Mouse (Mus musculus) heart, embryonic 10.5 days (tissue): ENCODE measurements around the gene Olfr288. TPM values are rescaled to one million over a fixed set of nuclear protein-coding genes. Genes with fewer than 3 reads are reported as not detected.

Experiments
- DNase-seq: peaks from one replicate; pipeline ENCODE4 v3.0.0-alpha.2; 2017; ENCODE audit warnings: low spot score
- H3K27ac ChIP-seq: fragments of 300-500 bp; sonication (generic); 2 replicates; pipeline ENCODE4 v1.5.1; 2016; ENCODE audit warnings: mild to moderate bottlenecking
- H3K27me3 ChIP-seq: fragments of 300-500 bp; sonication (generic); 2 replicates; pipeline ENCODE4 v1.6.1; 2016; ENCODE audit warnings: mild to moderate bottlenecking; ENCODE audit not compliant: poor library complexity, insufficient read depth, severe bottlenecking
- H3K36me3 ChIP-seq: fragments of 300-500 bp; sonication (generic); 2 replicates; pipeline ENCODE4 v1.6.1; 2016; ENCODE audit warnings: mild to moderate bottlenecking, moderate library complexity
- H3K4me1 ChIP-seq: fragments of 300-500 bp; sonication (generic); 2 replicates; pipeline ENCODE4 v1.6.1; 2016; ENCODE audit warnings: mild to moderate bottlenecking
- H3K4me3 ChIP-seq: fragments of 300-500 bp; sonication (generic); 2 replicates; pipeline ENCODE4 v1.5.1; 2016; ENCODE audit warnings: mild to moderate bottlenecking, moderate library complexity
- H3K9me3 ChIP-seq: fragments of 300-500 bp; sonication (generic); 2 replicates; pipeline ENCODE4 v1.6.1; 2016; ENCODE audit warnings: mild to moderate bottlenecking, moderate library complexity
- WGBS: fragments of 180-500 bp; shearing (Covaris S2); methylation state at CpG from one replicate; pipeline ENCODE4 v1.1.7; 2016; 5-methylcytosine and 5-hydroxymethylcytosine counted together
- polyA plus RNA-seq: library from polyadenylated mRNA; unstranded; fragments of >200 nt; fragmentation: Nextera tagmentation; extraction: Ambion mirVana; gene quantifications from 2 replicates; pipeline ENCODE4 v1.2.1, GENCODE M21; 2016

Olfr288 gene
- polyA plus RNA-seq, 1 experiment from 2014 or later, result not detected

GRCm38 (mm10) chr15:98180567-98181131 is 14.7 kb downstream of the Olfr288 start:
- H3K4me1 ChIP-seq, result peaks cover 15% of the 10 kb centered on the region
- DNase-seq, result no peak
- H3K4me3 ChIP-seq, result peak overlapping the region; percentile 58
- H3K27me3 ChIP-seq, result no peaks in the 10 kb centered on the region
- no peaks in the 10 kb centered on the region for H3K36me3 ChIP-seq
- H3K9me3 ChIP-seq, result no peaks in the 10 kb centered on the region
- H3K27ac ChIP-seq, result peak overlapping the region; percentile 87
- WGBS, result 7% methylated on average over 26 of the region's 26 CpGs

- Histone ChIP-seq H3K36me3 (no peaks in the 10 kb centered on the region), H3K27me3 (peaks cover 13% of the 10 kb centered on the region)
Observed at GRCm38 (mm10) chr15:98177320-98177719, 18.0 kb downstream of the Olfr288 start.

GRCm38 (mm10) chr15:98173821-98174220 is 21.5 kb downstream of the Olfr288 start:
- Histone ChIP-seq H3K27ac (no peak overlapping the region), H3K4me3 (no peak overlapping the region), H3K4me1 (no peaks in the 10 kb centered on the region; the same call in 1 of the 2 replicates), H3K9me3 (no peaks in the 10 kb centered on the region), H3K36me3 (no peaks in the 10 kb centered on the region), H3K27me3 (peaks cover 48% of the 10 kb centered on the region)
- WGBS, result 44% methylated on average over 8 of the region's 8 CpGs
- no peak for DNase-seq

More at GRCm38 (mm10) chr15:98177320-98177719, 18.0 kb downstream of the Olfr288 start:
- no peak overlapping the region for H3K27ac ChIP-seq
- peaks cover 13% of the 10 kb centered on the region for H3K4me1 ChIP-seq
- no peak for DNase-seq
- H3K9me3 ChIP-seq, result no peaks in the 10 kb centered on the region
- no peak overlapping the region for H3K4me3 ChIP-seq
- WGBS, result 63% methylated on average over 3 of the region's 3 CpGs

GRCm38 (mm10) chr15:98172113-98172512 is 23.2 kb downstream of the Olfr288 start:
- no peak overlapping the region for H3K4me3 ChIP-seq
- H3K36me3 ChIP-seq, result no peaks in the 10 kb centered on the region
- peaks cover 65% of the 10 kb centered on the region for H3K27me3 ChIP-seq
- H3K9me3 ChIP-seq, result no peaks in the 10 kb centered on the region
- WGBS, result 64% methylated on average over 5 of the region's 5 CpGs
- H3K4me1 ChIP-seq, result peaks cover 16% of the 10 kb centered on the region
- H3K27ac ChIP-seq, result no peak overlapping the region
- DNase-seq, result no peak

- Histone ChIP-seq H3K4me3 (no peak overlapping the region), H3K27me3 (peaks cover 77% of the 10 kb centered on the region), H3K27ac (no peak overlapping the region), H3K36me3 (no peaks in the 10 kb centered on the region), H3K9me3 (no peaks in the 10 kb centered on the region), H3K4me1 (peaks cover 21% of the 10 kb centered on the region)
- DNase-seq, result no peak
- WGBS, result 69% methylated on average over 9 of the region's 9 CpGs
Observed at GRCm38 (mm10) chr15:98170917-98171316, 24.4 kb downstream of the Olfr288 start.

- H3K36me3 ChIP-seq, result no peaks in the 10 kb centered on the region
- no peak overlapping the region for H3K4me3 ChIP-seq
- peaks cover 83% of the 10 kb centered on the region for H3K27me3 ChIP-seq
- H3K9me3 ChIP-seq, result no peaks in the 10 kb centered on the region
- WGBS, result 38% methylated on average over 7 of the region's 7 CpGs
- H3K4me1 ChIP-seq, result peaks cover 21% of the 10 kb centered on the region
- no peak overlapping the region for H3K27ac ChIP-seq
- DNase-seq, result no peak
Observed at GRCm38 (mm10) chr15:98170365-98170764, 25.0 kb downstream of the Olfr288 start.

GRCm38 (mm10) chr15:98168622-98169004 is 26.7 kb downstream of the Olfr288 start:
- peak overlapping the region; percentile 68 for H3K4me3 ChIP-seq
- no peak for DNase-seq
- 6% methylated on average over 19 of the region's 19 CpGs for WGBS

GRCm38 (mm10) chr15:98167645-98168621 is 27.4 kb downstream of the Olfr288 start:
- Histone ChIP-seq H3K4me3 (peak overlapping the region; percentile 68), H3K27ac (peak overlapping the region; percentile 59), H3K27me3 (peaks cover 80% of the 10 kb centered on the region), H3K36me3 (no peaks in the 10 kb centered on the region), H3K9me3 (no peaks in the 10 kb centered on the region), H3K4me1 (peaks cover 21% of the 10 kb centered on the region)
- peak; percentile 87 for DNase-seq
- 1% methylated on average over 68 of the region's 69 CpGs for WGBS

More at GRCm38 (mm10) chr15:98168622-98169004, 26.7 kb downstream of the Olfr288 start:
- 0 out of 2 replicates have a peak overlapping the region, but pooled peaks have one; percentile 59 for H3K27ac ChIP-seq
- peaks cover 85% of the 10 kb centered on the region for H3K27me3 ChIP-seq
- peaks cover 21% of the 10 kb centered on the region for H3K4me1 ChIP-seq
- no peaks in the 10 kb centered on the region for H3K9me3 ChIP-seq
- H3K36me3 ChIP-seq, result no peaks in the 10 kb centered on the region

- 4% methylated on average over 18 of the region's 18 CpGs for WGBS
- DNase-seq, result no peak
- H3K27me3 ChIP-seq, result peaks cover 71% of the 10 kb centered on the region
Observed at GRCm38 (mm10) chr15:98166963-98167644, 28.2 kb downstream of the Olfr288 start, which contains the start of gene Ccdc184. Gene Ccdc184 (plus strand): TSS chr15:98167158.

GRCm38 (mm10) chr15:98165525-98165924 is 29.8 kb downstream of the Olfr288 start, which contains the start of gene Asb8:
Gene Asb8 (minus strand): TSS chr15:98165625.
- Histone ChIP-seq H3K4me1 (peaks cover 32% of the 10 kb centered on the region), H3K27me3 (peaks cover 55% of the 10 kb centered on the region), H3K27ac (no peak within 1 kb of the TSS), H3K36me3 (no peaks in the 10 kb centered on the region), H3K4me3 (no peak within 1 kb of the TSS), H3K9me3 (no peaks in the 10 kb centered on the region)
- DNase-seq, result no peak
- 77% methylated on average over 5 of the region's 5 CpGs for WGBS

More at GRCm38 (mm10) chr15:98166963-98167644, 28.2 kb downstream of the Olfr288 start, which contains the start of gene Ccdc184:
- H3K4me3 ChIP-seq, result peak within 1 kb of the TSS; percentile 68
- H3K4me1 ChIP-seq, result peaks cover 27% of the 10 kb centered on the region
- H3K36me3 ChIP-seq, result no peaks in the 10 kb centered on the region
- no peaks in the 10 kb centered on the region for H3K9me3 ChIP-seq
- peak within 1 kb of the TSS; percentile 59 for H3K27ac ChIP-seq

- Histone ChIP-seq H3K27me3 (peaks cover 26% of the 10 kb centered on the region), H3K36me3 (no peaks in the 10 kb centered on the region), H3K9me3 (no peaks in the 10 kb centered on the region), H3K27ac (peak overlapping the region; percentile 49; the same call in 1 of the 2 replicates), H3K4me1 (peaks cover 20% of the 10 kb centered on the region), H3K4me3 (no peak overlapping the region)
- DNase-seq, result no peak
- WGBS, result 34% methylated on average over 4 of the region's 4 CpGs
Observed at GRCm38 (mm10) chr15:98162561-98162960, 32.8 kb downstream of the Olfr288 start.

- H3K27me3 ChIP-seq, result peaks cover 12% of the 10 kb centered on the region
- DNase-seq, result no peak
- no peak overlapping the region for H3K4me3 ChIP-seq
- no peak overlapping the region for H3K27ac ChIP-seq
- 67% methylated on average over 19 of the region's 19 CpGs for WGBS
- no peaks in the 10 kb centered on the region for H3K36me3 ChIP-seq
- H3K9me3 ChIP-seq, result no peaks in the 10 kb centered on the region
- H3K4me1 ChIP-seq, result peaks cover 11% of the 10 kb centered on the region; the same call in 1 of the 2 replicates
Observed at GRCm38 (mm10) chr15:98161026-98161805, 34.1 kb downstream of the Olfr288 start.
